Mouse (Mus musculus) adrenal gland (tissue): Measurements from ENCODE around the gene Srgn.

ENCODE experiments used
- intact Hi-C: fragments of 180-260 bp; cut with DNase I; formaldehyde crosslinking; loops from one replicate; pipeline ENCODE4 v1.15.1; 2025
- long read RNA-seq, 2 experiments: library from polyadenylated mRNA; unstranded; transcript quantifications; one replicate each; pipeline ENCODE4 v2.0.0; 2020; ENCODE audit warnings: borderline replicate concordance in 1 of 2; ENCODE audit not compliant: insufficient replicate concordance in 1 of 2

Srgn gene
- long read RNA-seq, experiment 1, transcript Srgn-201 (3 exons, 938 nt): major isoform, 43 of 47 reads
- long read RNA-seq, experiment 1, partial matches to known transcripts: 1 of 47 reads
- long read RNA-seq, experiment 1, other reads (novel, unspliced or antisense): 3 of 47 reads
- long read RNA-seq, experiment 2, transcript Srgn-201 (3 exons, 938 nt): major isoform, 48 of 51 reads
- long read RNA-seq, experiment 2, partial matches to known transcripts: 0 of 51 reads
- long read RNA-seq, experiment 2, other reads (novel, unspliced or antisense): 3 of 51 reads

- intact Hi-C loops: no loop called here
Measured at GRCm38 (mm10) chr10:62527351-62527750, at the start of gene Srgn. Gene Srgn, minus strand, starts transcription at chr10:62527451.

DNA sequence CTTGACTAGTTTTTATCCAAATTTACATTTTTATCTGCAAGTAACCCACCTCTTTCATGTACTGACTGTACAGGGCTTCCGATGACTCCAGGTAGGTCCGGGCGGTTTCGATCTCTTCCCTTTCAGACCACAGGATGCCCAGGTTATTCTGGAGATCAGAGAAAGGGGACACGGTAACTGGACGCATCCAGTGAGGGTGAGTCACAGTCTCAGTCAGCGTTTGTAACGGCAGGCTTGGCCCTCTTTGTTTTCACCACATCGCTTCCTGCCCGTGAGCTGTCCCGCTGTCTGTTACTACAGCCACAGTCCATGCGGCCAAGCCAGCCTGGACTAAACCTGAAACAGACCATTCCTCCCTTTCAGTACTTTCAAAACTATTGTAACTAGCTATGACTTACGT, 47.8 kb upstream of the Srgn start:
- intact Hi-C loops: no loop called here

DNA sequence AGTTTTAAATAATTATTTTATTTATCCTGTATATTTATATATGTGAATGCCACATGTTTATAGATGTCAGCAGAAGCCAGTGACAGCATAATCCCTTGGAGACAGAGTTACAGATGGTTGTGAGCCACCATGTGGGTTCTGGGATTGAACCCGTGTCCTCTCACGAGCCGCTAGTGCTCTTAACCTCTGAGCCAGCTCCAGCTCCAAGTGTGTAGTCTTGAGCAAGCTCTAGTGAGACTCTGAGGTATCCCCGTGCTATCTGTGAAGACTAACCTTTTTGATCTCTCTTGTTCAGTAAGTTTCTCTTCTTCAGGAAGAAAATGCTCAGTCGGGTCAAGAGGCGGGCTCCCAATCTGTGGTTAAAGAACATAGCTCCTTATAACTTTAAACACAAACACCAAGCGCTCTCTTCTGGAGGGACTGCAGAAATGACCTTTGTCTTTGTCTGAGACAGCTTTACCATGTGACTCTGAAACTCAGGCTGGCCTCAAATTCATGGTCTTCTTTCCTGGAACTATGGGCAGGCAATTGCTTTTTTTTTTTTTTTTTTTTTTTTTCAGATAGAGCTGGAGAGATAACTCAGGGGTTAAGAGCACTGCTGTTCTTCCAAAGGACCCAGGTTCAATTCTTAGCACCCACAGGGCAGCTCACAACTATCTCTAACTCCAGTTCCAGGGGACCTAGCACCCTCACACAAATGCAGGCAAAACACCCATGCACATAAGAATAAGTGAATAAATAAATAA, 43.0 kb upstream of the Srgn start:
- intact Hi-C loops: no loop called here

DNA sequence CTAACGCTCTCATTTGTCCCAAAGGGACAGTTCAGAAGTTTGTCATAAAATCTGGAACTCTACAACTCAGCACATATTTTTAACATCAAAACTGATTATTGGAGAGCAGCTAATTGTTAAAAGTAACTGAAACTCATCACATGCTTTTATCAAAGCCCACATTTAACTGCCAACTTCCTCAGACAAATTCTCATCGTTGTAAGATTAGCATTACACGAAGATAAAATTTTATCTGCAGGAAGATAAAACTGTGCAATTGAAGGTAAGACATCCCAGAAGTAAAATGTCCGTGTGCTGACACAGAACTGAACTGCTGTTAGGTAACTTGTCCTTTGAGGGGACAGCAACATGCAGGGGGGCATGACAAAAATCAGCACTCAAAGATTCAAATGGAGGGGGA, 41.6 kb upstream of the Srgn start:
- intact Hi-C loops: no loop called here

DNA sequence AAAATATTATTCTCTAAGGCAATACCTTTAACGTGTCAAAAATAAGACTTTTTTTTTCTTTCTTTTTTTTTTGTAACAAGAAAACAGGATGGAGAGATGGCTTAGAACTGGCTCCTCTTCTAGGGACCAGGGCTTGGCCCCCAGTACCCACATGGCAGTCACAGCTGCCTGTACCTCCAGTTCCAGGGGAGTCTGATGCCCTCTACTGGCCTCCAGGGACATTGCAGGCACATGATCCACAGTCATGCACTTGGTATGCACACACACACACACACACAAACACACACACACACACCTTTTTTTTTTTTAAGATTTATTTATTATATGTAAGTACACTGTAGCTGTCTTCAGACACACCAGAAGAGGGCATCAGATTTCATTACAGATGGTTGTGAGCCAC, 30.5 kb upstream of the Srgn start:
- intact Hi-C loops: no loop called here

DNA sequence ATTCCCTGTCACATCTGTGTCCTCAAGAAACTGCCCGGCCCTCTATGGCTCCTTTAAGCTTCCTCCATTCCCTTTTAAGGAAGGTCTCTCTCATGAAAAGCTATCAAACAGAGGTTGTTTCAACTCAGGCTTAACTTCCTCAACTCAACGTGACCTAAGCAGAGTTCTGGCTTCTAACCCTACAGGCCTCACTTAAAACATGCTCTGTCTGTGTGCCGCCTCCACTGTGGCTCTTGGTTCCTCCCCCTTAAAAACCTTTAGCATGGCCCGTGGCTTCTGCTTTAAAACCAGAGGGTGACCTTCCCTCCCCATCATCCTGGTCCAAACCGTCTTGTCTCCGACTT, 29.3 kb upstream of the Srgn start:
- intact Hi-C loops: no loop called here

DNA sequence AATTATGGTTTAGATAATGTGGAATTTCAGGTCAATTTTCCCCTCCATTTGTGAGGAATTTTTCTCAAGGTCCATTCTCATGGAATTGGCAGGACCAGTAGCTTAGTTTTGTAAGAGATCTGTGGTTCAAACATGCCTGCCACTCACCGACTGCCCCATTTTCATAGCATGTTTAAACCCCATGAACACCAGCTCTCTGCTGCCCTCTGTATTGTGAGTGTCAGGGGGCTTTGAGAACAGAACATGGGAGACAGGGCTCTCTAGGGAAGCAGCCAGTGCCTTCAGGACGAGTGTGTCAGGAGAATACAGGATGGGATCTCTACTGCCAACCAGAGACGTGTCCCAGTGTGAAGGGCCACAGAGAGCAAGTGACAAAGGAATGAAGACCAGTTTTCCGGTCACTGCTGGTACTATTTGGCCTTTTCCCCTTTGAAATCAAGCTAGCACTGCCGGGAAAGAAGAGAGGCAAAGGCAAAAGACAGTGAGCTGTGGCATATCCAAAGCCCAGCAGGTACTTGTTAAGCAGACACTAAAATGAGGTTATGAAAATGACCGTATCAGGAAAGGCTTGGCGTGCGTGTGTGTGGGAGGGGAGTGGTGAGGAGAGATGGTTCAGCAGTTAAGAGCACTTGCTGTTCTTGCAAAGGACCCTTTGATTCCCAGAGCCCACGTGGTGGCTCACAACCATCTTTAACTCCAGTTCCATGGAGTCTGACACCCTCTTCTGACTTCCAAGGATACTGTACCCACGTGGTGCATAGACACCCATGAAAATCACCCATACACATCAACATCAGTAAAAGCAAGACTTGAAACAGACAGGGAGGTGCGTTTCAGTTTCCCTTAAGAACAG, 28.7 kb upstream of the Srgn start:
- intact Hi-C loops: no loop called here

DNA sequence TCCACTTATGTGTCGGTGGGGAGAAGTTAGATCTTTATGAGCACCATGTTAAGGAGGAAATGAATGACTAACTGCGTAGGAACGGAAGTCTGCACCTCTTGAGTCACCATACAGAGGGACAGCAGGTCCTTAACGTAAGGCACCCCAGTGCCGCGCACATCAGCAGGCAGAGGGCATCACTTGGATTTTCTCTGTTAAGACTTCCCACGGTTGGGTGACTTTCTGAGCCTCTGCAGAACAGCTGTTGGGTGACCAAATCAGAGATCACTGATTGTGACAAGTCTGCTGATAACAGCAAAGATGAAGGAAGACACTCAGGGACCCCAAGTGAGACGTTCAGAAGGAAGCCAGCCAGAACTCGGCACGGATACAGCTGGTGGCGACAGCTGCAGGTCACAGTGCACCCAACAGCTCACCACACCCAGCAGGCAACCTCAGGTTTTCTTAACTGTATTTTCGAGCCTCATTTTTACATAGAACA, 26.4 kb upstream of the Srgn start:
- intact Hi-C loops: loop anchor here (1.0 kb wide), 1 partner anchor 56 kb away; no protein-coding TSS in a partner anchor

DNA sequence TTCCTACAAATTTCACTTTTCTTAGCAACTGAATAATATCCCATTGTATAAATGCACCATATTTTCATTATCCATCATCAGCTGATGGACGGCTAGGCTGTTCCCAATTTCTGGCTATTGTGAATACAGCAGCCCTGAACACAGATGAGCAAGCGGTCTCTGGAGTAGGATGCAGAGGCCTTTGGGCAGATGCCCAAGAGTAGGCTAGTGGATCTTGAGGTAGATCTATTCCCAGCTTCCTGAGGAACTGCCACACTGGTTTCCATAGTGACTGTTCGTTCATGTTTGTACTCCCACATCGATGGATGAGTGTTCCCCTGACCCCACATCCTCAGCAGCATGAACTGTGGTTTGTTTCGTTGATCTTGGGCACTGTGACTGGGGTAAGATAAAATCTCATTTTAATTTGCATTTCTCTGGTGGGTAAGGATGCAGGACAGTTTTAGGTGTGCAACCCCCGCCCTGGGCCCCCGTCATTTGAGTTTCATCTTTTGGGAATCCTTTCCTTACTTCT, 23.6 kb upstream of the Srgn start:
- intact Hi-C loops: no loop called here

GRCm38 (mm10) chr10:62549523-62550166, 22.4 kb upstream of the Srgn start:
- intact Hi-C loops: loop anchor here (2.0 kb wide), 1 partner anchor 49 kb away; no protein-coding TSS in a partner anchor

- intact Hi-C loops: no loop called here
Measured at GRCm38 (mm10) chr10:62546441-62546840, 19.2 kb upstream of the Srgn start.

- intact Hi-C loops: no loop called here
Measured at GRCm38 (mm10) chr10:62545759-62546158, 18.5 kb upstream of the Srgn start.

DNA sequence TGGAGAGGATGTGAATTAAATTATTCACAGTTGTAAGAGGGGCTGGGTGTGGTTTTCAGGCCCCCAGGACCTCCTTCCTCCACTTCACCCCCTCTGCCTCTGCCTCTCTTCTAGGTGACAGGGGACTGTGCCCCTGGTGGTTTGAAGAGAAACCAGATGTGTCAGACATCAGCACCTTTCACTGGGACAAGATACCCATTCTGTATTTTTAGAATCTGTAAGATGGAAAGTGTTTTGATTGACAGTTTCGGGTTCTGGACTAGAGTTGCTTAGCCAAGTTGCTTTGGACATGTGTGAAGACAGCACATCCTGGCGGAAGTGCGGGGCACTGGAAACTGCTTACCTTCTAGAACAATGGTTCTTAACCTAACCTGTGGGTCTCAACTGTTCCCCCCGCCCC, 17.1 kb upstream of the Srgn start:
- intact Hi-C loops: no loop called here

DNA sequence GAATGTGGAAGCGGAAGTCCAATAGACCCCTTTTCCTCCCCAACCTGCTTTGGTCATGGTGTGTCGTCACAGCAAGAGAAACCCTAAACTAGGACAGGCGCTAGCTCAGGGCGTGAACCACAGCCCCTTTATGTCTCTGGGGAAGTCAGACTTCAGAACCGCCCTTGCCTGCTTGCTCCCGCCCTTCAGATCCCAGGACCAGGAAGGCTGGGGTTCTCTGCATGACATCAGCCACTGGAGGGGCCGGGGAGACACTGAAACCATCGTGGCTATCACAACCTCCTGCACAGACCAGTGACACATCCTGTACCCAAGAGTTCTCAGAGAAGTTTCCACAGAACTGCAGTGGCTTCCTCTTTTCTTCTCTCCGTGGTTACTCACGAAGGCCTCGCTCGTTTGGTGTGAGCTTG, 16.2 kb upstream of the Srgn start:
- intact Hi-C loops: no loop called here

DNA sequence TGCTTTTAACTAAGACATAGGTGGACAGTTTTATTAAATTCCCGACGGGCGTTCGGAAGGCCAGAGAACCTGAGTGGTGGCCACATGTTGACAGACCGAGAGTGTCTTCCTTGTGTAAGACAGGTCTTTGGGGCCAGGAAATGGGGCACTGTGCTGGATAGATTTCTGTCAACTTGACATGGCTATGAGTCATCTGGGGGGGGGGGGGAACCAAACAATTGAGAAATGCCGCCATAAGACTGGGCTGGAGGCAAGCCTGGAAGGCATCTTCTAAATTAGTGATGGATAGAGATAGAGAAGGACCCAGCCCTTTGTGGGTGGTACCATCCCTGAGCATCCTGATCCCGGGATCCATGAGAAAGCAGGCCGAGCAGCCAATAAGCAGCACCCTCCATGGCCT, 15.7 kb upstream of the Srgn start:
- intact Hi-C loops: no loop called here

- intact Hi-C loops: no loop called here
Measured at GRCm38 (mm10) chr10:62542507-62542906, 15.3 kb upstream of the Srgn start.

GRCm38 (mm10) chr10:62541499-62541898, 14.2 kb upstream of the Srgn start:
- intact Hi-C loops: no loop called here

GRCm38 (mm10) chr10:62540800-62541199, 13.5 kb upstream of the Srgn start:
- intact Hi-C loops: no loop called here

DNA sequence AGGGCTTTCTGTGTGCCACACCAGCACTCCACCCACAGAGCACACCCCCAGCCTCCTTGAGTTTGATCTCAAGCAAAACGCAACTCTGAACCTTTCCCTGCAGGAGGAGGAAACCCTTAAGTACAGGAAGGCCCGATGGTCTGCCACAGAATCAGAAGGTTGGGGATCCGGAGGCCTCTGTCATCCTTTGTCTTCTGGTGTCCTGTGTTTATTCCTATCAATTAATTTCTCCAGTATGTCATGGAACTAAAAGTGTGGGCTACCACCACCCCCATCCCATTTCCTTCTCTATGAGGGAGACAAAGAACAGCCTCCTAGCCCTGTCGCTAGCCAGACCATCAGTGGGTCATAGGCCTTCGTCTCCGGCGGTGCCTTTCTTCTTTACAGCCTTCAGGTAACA, 7.3 kb upstream of the Srgn start:
- intact Hi-C loops: no loop called here

DNA sequence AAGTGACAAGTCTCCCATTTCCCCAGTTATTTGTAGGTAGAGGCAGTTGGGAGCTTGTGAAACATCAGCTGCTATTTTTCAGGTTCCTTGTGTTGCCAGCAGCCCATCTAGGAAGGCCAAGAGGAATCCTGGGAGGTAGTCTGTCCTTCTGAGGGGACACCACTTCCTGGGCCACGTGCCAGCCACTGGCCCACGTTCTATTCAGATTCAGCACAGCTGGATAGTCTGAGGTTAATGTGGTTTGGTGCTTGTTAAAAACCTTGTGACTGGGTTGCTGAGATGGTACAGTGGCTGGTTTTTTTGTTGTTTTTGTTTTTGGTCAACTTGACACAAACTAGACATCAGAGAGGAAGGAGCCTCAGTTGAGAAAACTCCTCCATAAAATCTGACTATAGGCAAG, 5.6 kb upstream of the Srgn start:
- intact Hi-C loops: no loop called here

DNA sequence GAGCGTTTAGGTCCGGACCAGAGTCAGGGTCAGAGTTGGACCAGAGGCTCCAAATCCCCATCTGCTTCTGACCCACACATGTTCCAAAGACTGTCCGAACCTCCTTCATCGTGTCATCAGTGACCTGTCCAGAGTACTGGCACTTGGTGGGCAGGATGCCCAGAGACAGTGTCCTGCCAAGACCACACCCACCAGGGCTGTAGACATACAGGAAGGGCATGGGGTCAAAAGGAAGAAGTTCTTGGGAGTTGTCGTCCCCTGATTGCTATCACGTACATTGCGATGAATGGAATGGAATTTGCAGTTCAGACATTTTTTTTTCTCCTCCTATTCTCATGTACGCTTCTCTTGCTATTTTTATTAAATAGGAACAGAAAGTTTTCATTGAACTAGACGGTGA, 2.9 kb upstream of the Srgn start:
- intact Hi-C loops: no loop called here
